Mouse (Mus musculus) kidney, embryonic 16.5 days (tissue): ENCODE results near the gene Liph. TPM values are rescaled to one million over a fixed set of nuclear protein-coding genes. Genes with fewer than 3 reads are reported as not detected.

Experiments
- ATAC-seq: fragments of 200-750 bp; cut with Nextera tagmentation; 2 replicates; pipeline ENCODE4 v1.8.0; 2017; ENCODE audit warnings: moderate TSS enrichment; ENCODE audit not compliant: low FRiP score, low TSS enrichment
- H3K27ac ChIP-seq: fragments of 300-500 bp; sonication (generic); 2 replicates; pipeline ENCODE4 v1.5.1; 2014; ENCODE audit warnings: low read length
- H3K27me3 ChIP-seq: fragments of 300-500 bp; sonication (generic); 2 replicates; pipeline ENCODE4 v1.6.1; 2014; ENCODE audit warnings: low read length, control low read depth, mixed read lengths; ENCODE audit not compliant: insufficient read depth
- H3K36me3 ChIP-seq: fragments of 300-500 bp; sonication (generic); 2 replicates; pipeline ENCODE4 v1.6.1; 2014; ENCODE audit warnings: low read length, control low read depth, mixed read lengths; ENCODE audit not compliant: insufficient read depth
- H3K4me1 ChIP-seq: fragments of 300-500 bp; sonication (generic); 2 replicates; pipeline ENCODE4 v1.6.1; 2014; ENCODE audit warnings: low read length, control low read depth, mixed read lengths; ENCODE audit not compliant: insufficient read depth
- H3K4me2 ChIP-seq: fragments of 300-500 bp; sonication (generic); replicated peaks from 2 replicates; pipeline ENCODE4 v1.6.1; 2014; ENCODE audit warnings: low read depth, low read length
- H3K4me3 ChIP-seq: fragments of 300-500 bp; sonication (generic); 2 replicates; pipeline ENCODE4 v1.5.1; 2014; ENCODE audit warnings: mild to moderate bottlenecking, low read length
- H3K9ac ChIP-seq: fragments of 300-500 bp; sonication (generic); replicated peaks from 2 replicates; pipeline ENCODE4 v1.6.1; 2014; ENCODE audit warnings: low read length
- H3K9me3 ChIP-seq: fragments of 300-500 bp; sonication (generic); 2 replicates; pipeline ENCODE4 v1.6.1; 2016; ENCODE audit warnings: low read length, control low read depth
- WGBS: fragments of 180-500 bp; shearing (Covaris S2); extraction: QIAGEN DNeasy Blood & Tissue Kit; methylation state at CpG from one replicate; pipeline ENCODE4 v1.1.7; 2014; 5-methylcytosine and 5-hydroxymethylcytosine counted together
- polyA plus RNA-seq: library from polyadenylated mRNA; unstranded; fragments of >200 nt; fragmentation: Nextera tagmentation; extraction: Ambion mirVana; gene quantifications from 2 replicates; pipeline ENCODE4 v1.2.1, GENCODE M21; 2015

Gene Liph
- polyA plus RNA-seq, 1 experiment from 2014 or later, result 0.96 TPM

DNA sequence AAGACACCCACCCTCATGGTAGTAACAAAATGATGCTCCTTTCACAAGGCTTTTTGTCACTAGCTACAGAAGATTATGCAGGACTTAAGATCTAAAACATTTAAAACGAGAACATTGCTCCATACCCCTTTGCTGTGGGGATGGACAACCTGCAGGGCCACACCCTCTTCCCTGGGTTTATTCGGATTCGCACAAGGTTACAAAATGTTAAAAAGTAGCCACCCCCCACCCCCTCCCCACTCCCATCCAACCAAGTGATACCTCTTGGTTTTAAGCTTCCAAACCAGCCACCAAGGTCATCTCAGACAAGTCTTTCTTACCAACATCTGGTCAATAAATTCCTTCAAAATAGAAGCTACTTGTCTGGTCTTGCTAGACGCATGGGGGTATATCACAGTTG, 11.9 kb downstream of the Liph start:
- no peaks in the 10 kb centered on the region for H3K4me1 ChIP-seq
- no peak overlapping the region for H3K9ac ChIP-seq
- H3K4me3 ChIP-seq, result no peak overlapping the region
- no peak overlapping the region for H3K27ac ChIP-seq
- H3K27me3 ChIP-seq, result no peaks in the 10 kb centered on the region
- WGBS, result 93% methylated on average over 4 of the region's 4 CpGs
- ATAC-seq, result no peak
- no peaks in the 10 kb centered on the region for H3K36me3 ChIP-seq
- no peak overlapping the region for H3K4me2 ChIP-seq
- 0 out of 2 replicates have a peak, but pooled peaks cover 3% of the 10 kb centered on the region for H3K9me3 ChIP-seq

DNA sequence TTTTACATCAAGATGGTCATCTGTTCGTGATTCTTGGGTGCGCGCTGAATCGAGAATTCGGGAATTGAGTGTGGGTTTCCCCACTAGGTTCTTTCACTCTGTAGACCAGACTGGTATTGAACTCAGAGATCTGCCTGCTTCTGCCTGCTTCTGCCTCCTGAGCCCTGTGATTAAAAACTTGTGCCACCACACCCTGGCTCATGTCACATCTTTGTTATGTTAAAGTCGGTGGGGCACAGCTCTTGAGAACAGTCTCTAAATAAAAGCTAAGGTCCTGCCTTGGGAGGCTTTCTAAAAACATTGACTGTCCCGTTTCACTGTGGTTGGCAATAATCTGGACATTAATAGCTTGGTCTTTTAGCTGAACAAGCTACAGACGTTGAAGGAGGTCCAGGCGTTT, 12.3 kb downstream of the Liph start:
- 94% methylated on average over 9 of the region's 9 CpGs for WGBS
- ATAC-seq, result no peak
- no peaks in the 10 kb centered on the region for H3K36me3 ChIP-seq
- H3K27ac ChIP-seq, result no peak overlapping the region
- H3K4me3 ChIP-seq, result no peak overlapping the region
- no peaks in the 10 kb centered on the region for H3K4me1 ChIP-seq
- no peak overlapping the region for H3K4me2 ChIP-seq
- H3K9ac ChIP-seq, result no peak overlapping the region
- no peaks in the 10 kb centered on the region for H3K27me3 ChIP-seq
- 0 out of 2 replicates have a peak, but pooled peaks cover 3% of the 10 kb centered on the region for H3K9me3 ChIP-seq

DNA sequence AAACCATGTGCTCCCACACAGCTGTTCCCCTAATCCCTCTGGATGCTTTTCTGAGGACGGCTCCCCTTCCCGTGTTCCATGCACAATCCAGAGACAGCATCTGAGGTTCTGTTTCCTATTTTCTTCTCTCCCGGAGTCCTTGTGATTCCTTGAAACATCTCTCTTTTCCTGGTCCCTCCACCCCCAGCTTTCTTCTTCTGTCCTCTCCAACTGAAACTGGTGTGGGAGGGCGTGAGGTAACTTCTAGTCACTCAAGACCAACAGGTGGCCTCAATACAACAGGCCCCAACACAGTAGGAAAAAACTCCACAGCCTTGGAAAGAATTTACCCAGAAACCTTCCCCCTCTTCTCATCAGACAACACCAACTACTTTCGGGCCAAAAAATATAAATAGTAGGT, 18.1 kb downstream of the Liph start:
- Histone ChIP-seq H3K9me3 (0 out of 2 replicates have a peak, but pooled peaks cover 3% of the 10 kb centered on the region), H3K27ac (no peak overlapping the region), H3K4me2 (no peak overlapping the region), H3K36me3 (no peaks in the 10 kb centered on the region), H3K27me3 (peaks cover 7% of the 10 kb centered on the region; the same call in 1 of the 2 replicates), H3K4me1 (peaks cover 8% of the 10 kb centered on the region), H3K4me3 (no peak overlapping the region), H3K9ac (no peak overlapping the region)
- ATAC-seq, result no peak
- 76% methylated on average over 5 of the region's 5 CpGs for WGBS

DNA sequence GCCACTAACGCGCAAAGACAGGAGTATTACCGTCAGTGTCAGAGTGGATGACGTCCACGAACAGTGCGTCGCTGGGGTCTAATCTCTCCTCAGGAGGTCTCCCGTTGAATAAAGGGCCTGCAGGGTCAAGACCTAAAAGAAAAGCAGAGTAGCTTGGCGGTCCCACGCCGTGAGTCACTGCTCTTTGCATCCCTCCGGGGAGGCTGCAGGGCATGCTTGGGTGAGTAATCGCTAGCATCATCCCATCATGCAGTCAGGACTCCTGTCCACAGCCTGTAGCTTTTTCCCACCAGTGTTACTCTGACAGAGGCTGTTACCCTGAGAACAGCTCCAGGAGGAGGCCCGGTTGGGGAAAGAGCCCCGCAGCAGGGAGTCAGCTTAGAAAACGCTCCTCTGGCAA, 19.3 kb downstream of the Liph start:
- H3K36me3 ChIP-seq, result no peaks in the 10 kb centered on the region
- 5% methylated on average over 16 of the region's 16 CpGs for WGBS

DNA sequence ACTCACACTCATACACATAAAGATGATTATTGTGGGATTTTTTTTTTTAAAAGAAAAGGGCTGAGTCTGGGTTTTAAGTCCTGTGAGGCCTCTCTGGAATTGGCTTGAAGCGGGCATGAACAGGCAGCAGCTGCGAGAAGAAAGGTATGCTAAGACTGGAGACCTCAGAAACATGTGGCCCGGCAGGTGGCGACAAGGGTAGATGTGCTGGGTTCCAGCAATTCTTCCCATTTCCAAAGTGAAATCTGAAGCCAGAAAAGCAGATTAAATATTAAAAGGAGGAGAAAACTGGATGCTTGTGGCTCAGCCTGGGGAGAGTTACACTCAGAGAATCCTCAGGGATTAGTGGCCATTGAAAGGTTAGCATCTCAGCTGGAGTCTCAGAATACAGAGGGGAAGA, 24.0 kb downstream of the Liph start:
- ATAC-seq, result no peak
- no peaks in the 10 kb centered on the region for H3K9me3 ChIP-seq
- WGBS, result 69% methylated on average over 4 of the region's 4 CpGs
- no peak overlapping the region for H3K4me2 ChIP-seq
- no peak overlapping the region for H3K9ac ChIP-seq
- H3K27me3 ChIP-seq, result peaks cover 5% of the 10 kb centered on the region; the same call in 1 of the 2 replicates
- no peak overlapping the region for H3K4me3 ChIP-seq
- H3K36me3 ChIP-seq, result no peaks in the 10 kb centered on the region
- peaks cover 7% of the 10 kb centered on the region for H3K4me1 ChIP-seq
- no peak overlapping the region for H3K27ac ChIP-seq

More for the DNA sequence above, 19.3 kb downstream of the Liph start:
- H3K27ac ChIP-seq, result no peak overlapping the region
- peaks cover 7% of the 10 kb centered on the region; the same call in 1 of the 2 replicates for H3K27me3 ChIP-seq
- peak overlapping the region; percentile 18 for H3K4me3 ChIP-seq
- peak; percentile 59 for ATAC-seq
- H3K4me1 ChIP-seq, result peaks cover 8% of the 10 kb centered on the region
- H3K9me3 ChIP-seq, result no peaks in the 10 kb centered on the region
- H3K4me2 ChIP-seq, result peak overlapping the region; percentile 44
- H3K9ac ChIP-seq, result peak overlapping the region; percentile 26; the same call in 1 of the 2 replicates

DNA sequence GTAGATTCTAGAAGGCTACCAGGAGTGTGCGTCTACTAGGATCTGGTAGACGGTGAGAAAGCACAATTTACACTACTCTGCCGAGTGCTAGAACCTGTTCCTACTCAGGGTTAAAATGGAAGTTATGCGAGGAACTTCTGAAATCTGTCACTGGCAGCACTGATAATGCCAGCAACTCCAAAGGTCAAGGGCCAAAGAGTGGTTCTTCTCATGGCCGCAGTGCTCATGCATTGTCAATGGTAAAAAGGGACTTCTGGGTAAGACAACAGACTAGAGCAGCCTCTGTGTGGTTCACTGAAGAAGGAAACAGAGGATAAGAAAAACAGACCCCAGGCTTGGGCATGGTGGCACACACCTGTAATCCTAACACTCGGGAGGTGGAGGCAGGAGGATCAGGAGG, 24.9 kb downstream of the Liph start:
- Histone ChIP-seq H3K27me3 (no peaks in the 10 kb centered on the region), H3K36me3 (no peaks in the 10 kb centered on the region), H3K4me2 (no peak overlapping the region), H3K4me3 (no peak overlapping the region), H3K9me3 (no peaks in the 10 kb centered on the region), H3K27ac (no peak overlapping the region), H3K9ac (no peak overlapping the region), H3K4me1 (no peaks in the 10 kb centered on the region)
- no peak for ATAC-seq
- 84% methylated on average over 6 of the region's 6 CpGs for WGBS

DNA sequence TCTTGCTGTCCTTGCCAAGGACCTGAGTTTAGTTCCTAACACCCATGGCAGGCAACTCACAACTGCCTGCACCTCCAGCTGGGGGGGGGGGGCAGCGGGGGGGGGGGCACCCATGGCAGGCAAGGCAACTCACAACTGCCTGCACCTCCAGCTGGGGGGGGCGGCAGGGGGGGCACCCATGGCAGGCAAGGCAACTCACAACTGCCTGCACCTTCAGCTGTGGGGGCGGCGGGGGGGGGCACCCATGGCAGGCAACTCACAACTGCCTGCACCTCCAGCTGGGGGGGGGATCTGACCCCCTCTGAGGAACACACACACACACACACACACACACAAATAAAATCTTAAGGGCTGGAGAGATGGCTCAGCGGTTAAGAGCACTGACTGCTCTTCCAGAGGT, 25.6 kb downstream of the Liph start:
- no peak overlapping the region for H3K9ac ChIP-seq
- H3K9me3 ChIP-seq, result no peaks in the 10 kb centered on the region
- H3K27me3 ChIP-seq, result no peaks in the 10 kb centered on the region
- no peaks in the 10 kb centered on the region for H3K36me3 ChIP-seq
- 85% methylated on average over 4 of the region's 5 CpGs for WGBS
- H3K27ac ChIP-seq, result no peak overlapping the region
- H3K4me2 ChIP-seq, result no peak overlapping the region
- H3K4me1 ChIP-seq, result no peaks in the 10 kb centered on the region
- ATAC-seq, result no peak
- no peak overlapping the region for H3K4me3 ChIP-seq

DNA sequence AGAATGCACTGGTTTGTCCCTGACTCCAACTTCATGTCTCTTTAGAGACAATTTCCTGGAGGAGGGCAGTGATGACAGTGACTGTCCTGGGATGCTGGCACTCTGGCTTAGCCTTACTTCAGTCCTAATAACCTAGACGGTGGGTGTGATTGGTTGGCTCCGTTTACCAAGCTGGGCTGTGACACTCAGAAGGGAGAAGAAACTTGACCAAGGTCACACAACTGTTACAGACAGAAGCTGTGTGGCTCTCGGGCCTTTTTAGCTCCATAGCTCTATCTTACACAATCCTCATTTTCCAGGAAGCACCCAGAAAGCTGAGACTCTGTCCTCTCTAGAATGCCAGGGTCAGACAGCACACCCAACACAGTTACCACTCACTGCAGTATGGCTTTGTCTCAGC, 29.9 kb downstream of the Liph start:
- Histone ChIP-seq H3K9me3 (no peaks in the 10 kb centered on the region), H3K9ac (no peak overlapping the region), H3K36me3 (no peaks in the 10 kb centered on the region), H3K27me3 (no peaks in the 10 kb centered on the region), H3K27ac (no peak overlapping the region), H3K4me1 (no peaks in the 10 kb centered on the region), H3K4me3 (no peak overlapping the region), H3K4me2 (no peak overlapping the region)
- WGBS, result 80% methylated on average over 3 of the region's 3 CpGs
- no peak for ATAC-seq

DNA sequence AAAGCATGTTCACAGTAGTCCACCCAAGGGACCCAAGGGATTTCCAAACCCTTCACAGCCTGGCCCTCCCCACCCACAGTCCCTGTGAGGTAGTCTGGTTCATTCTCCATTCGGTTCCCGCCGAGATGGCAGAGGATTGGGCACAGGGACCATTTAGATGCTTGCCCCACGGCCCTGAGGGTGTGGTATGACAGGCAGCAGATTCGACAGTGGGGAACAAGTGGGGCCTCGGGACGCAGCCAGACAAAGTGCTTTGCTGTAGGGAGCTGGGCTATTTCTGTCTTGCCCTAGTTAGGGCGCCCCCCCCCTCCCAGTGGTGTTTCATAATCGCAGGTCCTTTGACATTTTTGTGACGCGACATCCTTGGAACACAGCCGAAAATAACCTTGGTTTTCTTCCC, 39.9 kb downstream of the Liph start:
- Histone ChIP-seq H3K36me3 (no peaks in the 10 kb centered on the region), H3K27ac (no peak overlapping the region), H3K4me1 (no peaks in the 10 kb centered on the region), H3K27me3 (no peaks in the 10 kb centered on the region), H3K4me3 (no peak overlapping the region), H3K9me3 (no peaks in the 10 kb centered on the region), H3K4me2 (no peak overlapping the region), H3K9ac (no peak overlapping the region)
- 83% methylated on average over 12 of the region's 12 CpGs for WGBS
- no peak for ATAC-seq

DNA sequence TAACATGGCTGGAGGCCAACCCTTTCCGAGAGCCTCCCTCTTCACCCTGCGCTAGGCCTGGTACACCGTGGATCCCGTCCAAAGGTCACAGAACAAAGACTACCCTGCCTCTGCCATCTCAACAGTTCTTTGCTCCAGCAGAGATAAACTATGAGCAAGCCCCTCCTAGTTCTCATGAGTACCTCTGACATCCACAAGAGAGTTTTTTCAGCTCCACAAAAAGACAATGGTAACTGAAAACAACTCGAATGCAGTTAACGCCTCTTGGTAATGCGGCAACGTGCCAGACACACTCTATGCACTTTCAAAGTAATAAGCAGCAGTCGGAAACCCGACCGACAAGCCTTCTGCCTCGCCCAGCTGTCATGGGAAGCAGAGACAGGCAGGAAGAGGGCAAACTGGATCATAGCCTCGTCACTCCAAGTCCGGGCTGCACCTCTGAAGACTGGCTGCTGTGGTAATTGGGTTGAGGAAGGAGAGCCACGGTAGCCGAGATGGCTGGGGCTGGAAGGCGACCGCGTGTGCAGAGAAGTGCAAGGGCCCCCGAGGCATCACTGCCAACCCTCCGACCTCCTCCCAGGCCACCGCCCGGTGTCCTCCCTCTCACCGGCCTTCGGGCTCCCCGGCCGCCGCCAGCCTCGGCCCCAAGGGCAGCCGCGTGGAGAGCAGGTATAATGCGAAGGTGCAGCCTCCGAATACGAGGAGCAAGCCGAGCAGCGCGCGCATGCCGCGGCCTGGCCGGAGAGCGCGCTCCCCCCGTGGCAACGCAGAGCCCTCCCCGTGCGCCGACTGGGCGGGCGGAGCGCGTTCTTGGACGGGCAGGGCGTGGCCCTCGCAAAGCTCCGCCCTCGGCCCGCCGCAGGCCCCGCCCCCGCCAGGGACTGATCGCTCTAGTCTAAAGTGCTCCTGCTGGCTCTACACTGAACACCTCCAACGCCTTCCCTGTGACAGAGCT, 48.4 kb downstream of the Liph start, which contains the start of gene Tmem41a:
Gene Tmem41a, minus strand, starts transcription at position 792 of the 955 bp plus-strand sequence.
- no peak within 1 kb of the TSS for H3K27ac ChIP-seq
- 2% methylated on average over 51 of the region's 63 CpGs for WGBS

More for the DNA sequence above, 48.4 kb downstream of the Liph start, which contains the start of gene Tmem41a:
- Histone ChIP-seq H3K9me3 (no peaks in the 10 kb centered on the region), H3K27me3 (no peaks in the 10 kb centered on the region), H3K9ac (peak within 1 kb of the TSS; percentile 81), H3K4me1 (peaks cover 10% of the 10 kb centered on the region; the same call in 1 of the 2 replicates), H3K4me3 (peak within 1 kb of the TSS; percentile 78), H3K4me2 (peak within 1 kb of the TSS; percentile 90), H3K36me3 (no peaks in the 10 kb centered on the region)
- peak; percentile 97 for ATAC-seq
